Mouse (Mus musculus) monocyte, adult 59 days (primary cell): ENCODE data around the gene Irf6. TPM values are rescaled to one million over a fixed set of nuclear protein-coding genes. Genes with fewer than 3 reads are reported as not detected.

Experiments used
- total RNA-seq, 2 experiments: library from RNA; stranded (reverse); gene quantifications; one replicate each; pipeline ENCODE4 v1.2.4; 2023

Irf6 gene
- under 1 TPM; 0.12 to 0.45 TPM for total RNA-seq

GRCm38 (mm10) chr1:193152872-193153271 is at the start of gene Irf6:
TSS of gene Irf6 (plus strand) at chr1:193153111.

GRCm38 (mm10) chr1:193129786-193130455 is 23.0 kb upstream of the Irf6 start, which contains the start of gene Diexf:
TSS of gene Diexf (minus strand) at chr1:193130272.

GRCm38 (mm10) chr1:193167746-193168145 is 14.8 kb downstream of the Irf6 start, which contains the start of gene A130010J15Rik:
TSS of gene A130010J15Rik (plus strand) at chr1:193168046.

GRCm38 (mm10) chr1:193201383-193201778 is 48.5 kb downstream of the Irf6 start, which contains the start of gene Traf3ip3:
TSS of gene Traf3ip3 (minus strand) at chr1:193201703.

GRCm38 (mm10) chr1:193207503-193207902 is 54.6 kb downstream of the Irf6 start, which contains the start of gene Lamb3:
TSS of gene Lamb3 (plus strand) at chr1:193207699.

Other genes with a start within 250 kb of the Irf6 start
- gene Syt14, start 117.3 kb upstream of the Irf6 start, total RNA-seq, result not detected
- 10 to 100 TPM; 20.3 to 27.4 TPM for gene Diexf, start 22.8 kb upstream of the Irf6 start, total RNA-seq
- 1 to 10 TPM; 2.0 to 2.9 TPM for gene A130010J15Rik, start 14.9 kb downstream of the Irf6 start, total RNA-seq
- gene Traf3ip3, start 48.6 kb downstream of the Irf6 start, total RNA-seq, result 100 to 1,000 TPM; 132 to 158 TPM
- gene Lamb3, start 54.6 kb downstream of the Irf6 start, total RNA-seq, result 1 to 10 TPM in 1 of 2 experiments, under 1 TPM in 1; 0.94 to 2.8 TPM
- gene Hsd11b1, start 111.0 kb downstream of the Irf6 start, total RNA-seq, result 10 to 100 TPM; 27.0 to 27.2 TPM
- 1 to 10 TPM; 7.2 to 8.6 TPM for gene G0s2, start 120.1 kb downstream of the Irf6 start, total RNA-seq
- not detected for gene Camk1g, start 217.2 kb downstream of the Irf6 start, total RNA-seq